Mouse (Mus musculus): Measurements from ENCODE around the gene Odf3b. TPM values are rescaled to one million over a fixed set of nuclear protein-coding genes. Genes with fewer than 3 reads are reported as not detected.

The Odf3b gene
- polyA plus RNA-seq, 3 experiments from 2014 or later = 0.41 to 2.0 (median 1.8) TPM

- ATAC-seq = no peak
Measured at GRCm38 (mm10) chr15:89374801-89375534, 4.1 kb downstream of the Odf3b start.

DNA sequence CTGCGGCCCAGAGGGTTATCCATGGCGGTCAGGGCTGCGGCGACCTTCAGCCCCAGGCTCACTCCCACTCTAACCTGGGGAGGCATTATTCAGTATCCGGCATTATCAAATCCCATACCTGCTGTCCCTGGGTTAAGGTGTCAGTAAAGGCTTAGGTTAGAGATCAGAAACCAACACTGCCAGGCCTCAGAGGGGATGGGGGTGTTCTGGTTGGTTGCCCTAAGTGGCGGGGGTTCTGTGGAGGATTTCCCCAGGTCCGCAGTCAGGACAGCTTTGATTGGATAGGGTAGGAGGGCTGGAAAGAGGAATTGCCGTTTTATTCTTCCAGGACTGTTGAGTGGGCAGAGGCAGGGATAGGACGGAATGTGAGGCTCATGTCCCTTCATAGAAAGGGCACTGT is 4.7 kb downstream of the Odf3b start:
- ATAC-seq = no peak

- peak; percentile 66 for ATAC-seq
Measured at GRCm38 (mm10) chr15:89373762-89374248, 5.3 kb downstream of the Odf3b start, which contains the start of gene Sco2. TSS of gene Sco2 (minus strand) at chr15:89373846.

- peak; percentile 90 for ATAC-seq
Measured at GRCm38 (mm10) chr15:89373027-89373761, 5.9 kb downstream of the Odf3b start.

GRCm38 (mm10) chr15:89372536-89372935 is 6.5 kb downstream of the Odf3b start:
- ATAC-seq = no peak

DNA sequence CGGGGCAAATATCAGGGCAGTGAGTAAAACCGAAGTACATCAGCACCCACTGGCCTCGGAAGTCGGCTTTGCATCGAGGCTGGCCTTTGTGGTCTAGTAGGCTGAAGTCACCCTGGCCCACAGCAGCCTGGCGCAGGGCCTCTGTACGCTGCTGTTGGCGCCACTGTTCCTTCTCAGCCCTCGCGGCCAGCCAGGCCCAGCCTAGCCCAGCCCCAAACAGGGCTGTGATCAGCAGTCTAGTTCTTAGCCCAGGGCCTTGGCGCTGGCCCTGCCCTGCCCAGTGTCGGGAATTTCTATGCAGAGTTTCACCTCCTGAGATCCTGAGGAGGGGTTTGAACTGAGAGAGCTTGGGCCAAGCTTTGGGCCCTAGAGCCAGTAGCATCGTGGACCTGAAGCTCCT is 7.0 kb downstream of the Odf3b start:
- no peak for ATAC-seq

- ATAC-seq = no peak
Measured at GRCm38 (mm10) chr15:89365141-89365551, 13.9 kb downstream of the Odf3b start.

GRCm38 (mm10) chr15:89363051-89363450 is 16.0 kb downstream of the Odf3b start:
- ATAC-seq = no peak

DNA sequence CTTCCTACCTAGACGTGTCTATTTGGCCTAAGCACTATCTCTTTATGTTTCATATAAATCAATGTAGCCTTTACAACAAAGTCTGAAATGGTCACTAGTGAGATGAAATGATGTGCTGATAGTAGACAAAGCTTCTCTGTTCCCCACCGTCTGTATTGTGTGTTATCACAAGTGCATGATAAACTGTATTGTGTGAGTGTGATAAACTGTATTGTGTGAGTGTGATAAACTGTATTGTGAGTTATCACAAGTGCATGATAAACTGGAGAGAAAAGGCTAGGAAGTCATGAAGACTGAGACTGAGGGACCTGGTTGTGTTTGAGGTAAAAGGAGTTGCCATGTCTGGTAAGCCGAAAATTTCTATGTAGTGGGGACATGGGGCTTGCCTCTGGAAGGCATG is 20.3 kb downstream of the Odf3b start:
- no peak for ATAC-seq

GRCm38 (mm10) chr15:89356372-89356771 is 22.7 kb downstream of the Odf3b start:
- no peak for ATAC-seq

DNA sequence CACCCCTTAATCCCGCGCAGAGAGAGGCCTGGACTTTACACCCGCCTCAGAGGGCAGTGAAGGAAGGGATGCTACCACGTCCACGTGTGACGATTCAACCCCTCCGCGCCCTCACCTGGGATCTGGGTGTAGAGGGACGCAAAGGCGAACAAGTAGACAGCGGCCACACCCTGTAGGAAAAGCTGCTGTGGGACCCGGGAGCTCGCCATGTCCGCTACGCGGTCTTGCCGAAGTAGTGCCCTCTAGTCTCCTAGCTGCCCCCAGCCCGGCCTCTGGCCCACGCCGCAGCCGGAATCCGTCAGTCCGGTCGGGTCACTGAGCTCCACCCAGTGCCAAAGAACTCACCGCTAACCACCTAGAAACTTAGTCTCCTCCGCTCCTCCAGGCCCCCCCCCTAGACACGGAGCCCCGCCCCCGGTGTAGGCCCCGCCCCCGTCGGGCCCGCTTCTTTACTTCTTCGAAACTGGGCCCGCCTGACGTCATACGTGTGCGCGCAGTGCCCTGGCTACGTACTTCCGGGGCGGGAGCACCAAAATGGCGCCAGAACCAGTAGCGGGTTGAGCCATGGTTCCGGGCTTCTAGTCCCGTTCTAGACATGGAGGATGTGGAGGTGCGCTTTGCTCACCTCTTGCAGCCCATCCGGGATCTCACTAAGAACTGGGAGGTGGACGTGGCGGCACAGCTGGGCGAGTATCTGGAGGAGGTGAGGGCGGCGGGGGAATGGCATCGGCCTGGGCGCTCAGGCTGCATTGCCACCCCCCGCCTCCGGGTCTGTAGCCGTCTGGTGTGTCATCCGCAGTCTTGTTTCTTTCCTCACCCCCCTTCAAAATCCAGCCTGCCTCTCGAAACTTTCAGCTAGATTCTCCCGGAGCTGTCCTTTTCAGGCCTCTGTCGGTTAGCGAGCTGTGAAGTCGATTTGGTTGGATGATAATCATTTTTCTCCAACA is 23.6 kb downstream of the Odf3b start, which contains the start of the genes Lmf2 and Ncaph2:
Gene Lmf2 (minus strand): TSS at position 419 of the 947 bp plus-strand sequence.
Gene Ncaph2 (plus strand): TSS at position 479 of the 947 bp plus-strand sequence.
- ATAC-seq = peak; percentile 92

DNA sequence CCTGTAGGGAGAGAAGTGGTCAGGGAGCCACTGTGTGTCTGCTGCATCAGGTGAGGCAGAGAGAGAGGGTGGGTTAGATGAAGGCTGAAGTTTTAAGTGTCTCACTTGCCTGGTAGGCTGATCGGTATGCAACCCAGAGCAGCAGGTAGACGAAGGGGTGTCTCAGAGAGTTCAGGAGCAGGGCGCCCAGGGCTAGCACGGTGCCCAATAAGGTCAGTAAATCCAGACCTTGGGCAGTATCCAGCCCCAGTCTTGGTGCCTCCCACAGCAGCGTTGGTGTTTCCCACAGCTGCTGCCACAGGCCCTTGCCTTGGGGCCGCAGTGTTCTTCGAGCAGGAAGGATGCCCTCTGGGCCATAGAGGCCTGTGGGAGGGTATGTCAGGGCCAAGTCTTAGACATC is 24.6 kb downstream of the Odf3b start:
- ATAC-seq = no peak

DNA sequence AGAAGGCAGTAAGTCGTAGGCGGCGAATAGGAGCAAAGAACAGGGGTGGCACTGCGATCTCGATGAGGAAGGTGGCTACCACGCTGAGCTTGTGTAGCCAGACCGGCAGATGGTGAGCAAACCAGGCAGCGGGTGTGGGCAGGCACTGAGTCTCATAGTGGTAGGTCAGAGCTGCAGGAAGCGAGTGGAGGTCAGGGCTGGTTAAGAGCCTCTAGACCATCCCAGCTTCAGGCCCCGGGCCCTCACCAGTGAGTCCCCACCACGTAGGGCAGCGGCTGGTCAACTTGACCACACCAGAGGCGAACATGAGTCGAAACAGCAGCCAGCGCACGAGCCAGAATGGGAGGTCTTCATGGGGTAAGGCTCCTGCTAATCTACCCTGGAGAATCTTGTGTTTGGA is 25.2 kb downstream of the Odf3b start:
- no peak for ATAC-seq

DNA sequence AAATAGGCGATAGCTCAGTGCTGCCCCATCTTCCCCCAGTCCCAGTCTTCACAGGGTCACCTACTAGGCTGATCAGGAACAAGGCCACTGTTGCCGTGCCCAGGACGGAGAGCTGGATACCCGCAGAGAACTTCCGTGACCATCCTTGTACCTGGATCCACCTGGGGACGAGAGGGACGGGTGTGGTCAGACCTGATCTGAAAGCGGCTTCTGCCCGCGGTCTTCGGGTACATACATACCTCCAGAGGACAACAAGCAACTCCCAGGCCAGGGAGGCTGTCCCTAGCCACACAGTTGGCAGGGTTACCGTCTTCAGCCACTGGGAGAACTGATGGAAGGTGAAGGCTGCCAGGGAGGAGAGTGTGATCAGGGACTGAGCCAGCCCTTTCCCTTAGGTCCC is 26.3 kb downstream of the Odf3b start:
- ATAC-seq = no peak

GRCm38 (mm10) chr15:89352054-89352453 is 27.0 kb downstream of the Odf3b start:
- no peak for ATAC-seq

DNA sequence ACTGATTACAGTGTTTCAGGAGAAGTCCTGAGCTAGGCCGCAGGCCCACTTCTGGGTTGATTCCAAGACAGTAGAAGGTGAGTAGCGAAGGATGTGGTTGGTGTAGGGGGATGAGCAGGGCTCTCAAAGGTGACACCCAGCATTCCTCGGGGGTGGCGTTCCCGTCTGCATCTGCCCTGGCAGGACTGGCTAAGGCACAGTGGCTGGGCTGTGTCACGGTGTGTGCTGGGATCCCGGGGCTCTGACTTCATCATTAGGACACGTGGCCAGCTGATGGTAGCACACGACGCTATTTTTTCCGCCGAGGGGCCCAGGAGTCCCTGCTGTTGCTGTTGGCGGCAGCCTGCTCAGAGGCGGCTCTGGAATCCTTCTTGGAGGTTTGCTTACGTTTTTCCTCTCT is 27.8 kb downstream of the Odf3b start:
- no peak for ATAC-seq

DNA sequence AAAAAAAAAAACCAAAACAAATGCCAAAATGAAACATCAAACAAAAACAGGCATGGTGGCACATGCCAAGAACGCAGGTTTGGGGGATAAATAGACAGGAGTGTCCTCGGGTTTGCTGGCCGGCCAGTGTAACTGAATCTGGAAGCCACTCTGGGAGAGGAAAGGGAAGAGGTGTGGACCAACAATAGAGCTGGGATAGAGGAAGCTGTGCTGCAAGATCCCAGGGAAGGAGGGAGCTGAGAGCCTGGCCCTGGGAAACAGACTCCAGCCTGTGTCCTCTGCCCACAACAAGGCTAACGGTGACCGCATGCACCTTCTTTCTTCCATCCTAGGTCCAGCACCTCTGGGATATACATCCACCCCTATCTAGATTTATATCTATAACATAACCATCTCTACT is 28.6 kb downstream of the Odf3b start:
- ATAC-seq = no peak

- no peak for ATAC-seq
Measured at GRCm38 (mm10) chr15:89343325-89343724, 35.8 kb downstream of the Odf3b start.

DNA sequence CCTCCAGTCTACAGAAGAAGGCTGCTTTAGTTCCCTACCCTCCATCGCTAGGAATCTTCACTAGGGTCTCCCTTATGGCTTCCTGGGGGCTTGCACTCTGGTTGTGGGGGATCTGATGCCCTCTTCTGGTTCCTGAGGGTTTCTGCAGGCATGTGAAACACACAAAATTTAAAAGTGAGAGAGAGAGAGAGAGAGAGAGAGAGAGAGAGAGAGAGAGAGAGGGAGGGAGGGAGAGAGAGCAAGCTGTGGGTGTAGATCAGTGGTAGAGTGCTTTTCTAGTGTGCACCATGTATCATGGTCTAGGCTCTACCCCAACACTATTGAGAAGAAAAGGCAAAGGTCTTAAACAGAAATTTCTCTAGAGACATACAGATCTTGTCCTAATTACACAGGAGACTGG is 37.4 kb downstream of the Odf3b start:
- no peak for ATAC-seq

GRCm38 (mm10) chr15:89340136-89340535 is 38.9 kb downstream of the Odf3b start:
- ATAC-seq = no peak

GRCm38 (mm10) chr15:89339696-89340095 is 39.4 kb downstream of the Odf3b start:
- no peak for ATAC-seq

GRCm38 (mm10) chr15:89336422-89336821 is 42.7 kb downstream of the Odf3b start:
- no peak for ATAC-seq
